Mouse (Mus musculus) intestine, postnatal 0 days (tissue): ENCODE measurements around the gene Wdr12. TPM values are rescaled to one million over a fixed set of nuclear protein-coding genes. Genes with fewer than 3 reads are reported as not detected.

Experiments
- ATAC-seq: fragments of 200-750 bp; cut with Nextera tagmentation; 2 replicates; pipeline ENCODE4 v1.8.0; 2017; ENCODE audit warnings: mild to moderate bottlenecking, moderate TSS enrichment, moderate library complexity
- H3K27ac ChIP-seq: fragments of 300-500 bp; sonication (generic); 2 replicates; pipeline ENCODE4 v1.5.1; 2014; ENCODE audit warnings: mild to moderate bottlenecking, low read depth, low read length, moderate library complexity
- H3K27me3 ChIP-seq: fragments of 300-500 bp; sonication (generic); replicated peaks from 2 replicates; pipeline ENCODE4 v1.6.1; 2014; ENCODE audit warnings: low read length, mixed read lengths; ENCODE audit not compliant: control insufficient read depth, insufficient read depth
- H3K36me3 ChIP-seq: fragments of 300-500 bp; sonication (generic); 2 replicates; pipeline ENCODE4 v1.6.1; 2014; ENCODE audit warnings: mild to moderate bottlenecking, moderate library complexity; ENCODE audit not compliant: control insufficient read depth, insufficient read depth
- H3K4me1 ChIP-seq: fragments of 300-500 bp; sonication (generic); replicated peaks from 2 replicates; pipeline ENCODE4 v1.6.1; 2014; ENCODE audit warnings: antibody characterized with exemption, low read length, mixed read lengths; ENCODE audit not compliant: control insufficient read depth, insufficient read depth
- H3K4me2 ChIP-seq: fragments of 300-500 bp; sonication (generic); replicated peaks from 2 replicates; pipeline ENCODE4 v1.6.1; 2014; ENCODE audit warnings: low read depth, mild to moderate bottlenecking, moderate library complexity
- H3K4me3 ChIP-seq: fragments of 300-500 bp; sonication (generic); 2 replicates; pipeline ENCODE4 v1.5.1; 2014; ENCODE audit warnings: low read depth, low read length
- H3K9ac ChIP-seq: fragments of 300-500 bp; sonication (generic); 2 replicates; pipeline ENCODE4 v1.6.1; 2014; ENCODE audit warnings: mild to moderate bottlenecking, low read depth, low read length
- H3K9me3 ChIP-seq: fragments of 300-500 bp; sonication (generic); 2 replicates; pipeline ENCODE4 v1.6.1; 2016; ENCODE audit warnings: mixed run types; ENCODE audit not compliant: control insufficient read depth
- CTCF ChIP-seq: sonication (generic); IDR thresholded peaks from 2 replicates; pipeline ENCODE4 v1.5.1; 2016; ENCODE audit warnings: low read depth, mild to moderate bottlenecking, control low read depth, antibody characterized with exemption, moderate library complexity
- WGBS: fragments of 180-500 bp; shearing (Covaris S2); extraction: QIAGEN DNeasy Blood & Tissue Kit; methylation state at CpG from one replicate; pipeline ENCODE4 v1.1.7; 2014; 5-methylcytosine and 5-hydroxymethylcytosine counted together
- polyA plus RNA-seq: library from polyadenylated mRNA; unstranded; fragments of >200 nt; fragmentation: Nextera tagmentation; extraction: Ambion mirVana; gene quantifications from 2 replicates; pipeline ENCODE4 v1.2.1, GENCODE M21; 2015

Wdr12 gene
- polyA plus RNA-seq, 1 experiment from 2014 or later, result 17.3 TPM

DNA sequence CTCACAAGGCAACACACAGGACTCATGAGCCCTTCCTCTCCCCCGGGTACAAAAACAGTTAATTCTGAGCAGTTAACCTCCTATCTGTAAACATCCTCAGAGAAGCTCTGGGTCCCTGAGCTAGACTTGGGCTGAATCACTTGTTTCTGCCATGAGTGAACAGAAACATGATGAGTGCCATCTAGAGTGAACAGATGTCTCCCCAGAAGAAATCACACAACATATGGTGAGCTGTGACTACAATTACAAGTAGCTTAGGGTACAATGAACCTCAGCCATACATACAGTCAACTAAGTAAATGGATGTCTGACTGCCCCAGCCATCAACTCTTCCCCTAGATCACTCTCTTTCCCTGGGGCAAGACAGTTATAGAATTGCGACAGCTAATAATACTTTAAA, 63.4 kb downstream of the Wdr12 start:
- no peak overlapping the region for H3K9ac ChIP-seq
- no peak for TF ChIP-seq CTCF
- H3K4me3 ChIP-seq, result no peak overlapping the region
- H3K36me3 ChIP-seq, result no peaks in the 10 kb centered on the region
- WGBS, result 81% methylated on average over 2 of the region's 2 CpGs
- H3K27me3 ChIP-seq, result 0 out of 2 replicates have a peak, but pooled peaks cover under 1% of the 10 kb centered on the region
- no peak overlapping the region for H3K4me2 ChIP-seq
- no peaks in the 10 kb centered on the region for H3K4me1 ChIP-seq
- ATAC-seq, result no peak
- H3K27ac ChIP-seq, result no peak overlapping the region
- H3K9me3 ChIP-seq, result no peaks in the 10 kb centered on the region

Other genes starting within 250 kb of the Wdr12 start
- 3.6 and 3.7 TPM in 2 replicates for gene Fam117b, start 185.6 kb downstream of the Wdr12 start, polyA plus RNA-seq
- gene Ica1l, start 55.5 kb downstream of the Wdr12 start, polyA plus RNA-seq, result 0.82 and 0.92 TPM in 2 replicates
- gene Carf, start 398 bp downstream of the Wdr12 start, polyA plus RNA-seq, result 1.6 and 1.9 TPM in 2 replicates
- 5.0 and 5.4 TPM in 2 replicates for gene Nbeal1, start 82.0 kb upstream of the Wdr12 start, polyA plus RNA-seq
- 6.9 and 8.2 TPM in 2 replicates for gene Cyp20a1, start 244.7 kb upstream of the Wdr12 start, polyA plus RNA-seq